Mouse (Mus musculus) erythroblast, embryonic 14.5 days (primary cell): Measurements from ENCODE around the gene Psma2. TPM values are rescaled to one million over a fixed set of nuclear protein-coding genes. Genes with fewer than 3 reads are reported as not detected.
A peak's percentile ranks its signal among the peaks of the same experiment; 100 is the strongest.

Source experiments
- H3K27me3 ChIP-seq: 2 replicates; pipeline ENCODE4 v1.6.1; 2012; ENCODE audit warnings: inconsistent platforms; ENCODE audit not compliant: control insufficient read depth
- H3K36me3 ChIP-seq: 2 replicates; pipeline ENCODE4 v1.6.1; 2012; ENCODE audit warnings: mild to moderate bottlenecking, inconsistent platforms; ENCODE audit not compliant: control insufficient read depth
- H3K4me1 ChIP-seq: 2 replicates; pipeline ENCODE4 v1.6.1; 2012; ENCODE audit warnings: inconsistent platforms; ENCODE audit not compliant: control insufficient read depth
- H3K4me3 ChIP-seq: replicated peaks from 2 replicates; pipeline ENCODE3; 2012; ENCODE audit warnings: moderate library complexity, mild to moderate bottlenecking, inconsistent platforms
- H3K9me3 ChIP-seq: 2 replicates; pipeline ENCODE4 v1.6.1; 2012; ENCODE audit warnings: low read length, inconsistent platforms, mixed read lengths; ENCODE audit not compliant: control insufficient read depth
- GATA1 ChIP-seq: IDR thresholded peaks from 2 replicates; pipeline ENCODE4 v1.6.1; 2012; ENCODE audit warnings: low read length, inconsistent platforms, mixed read lengths
- TAL1 ChIP-seq: IDR thresholded peaks from 3 replicates; pipeline ENCODE4 v1.6.1; 2012; ENCODE audit warnings: low read length, inconsistent platforms, mixed read lengths
- polyA plus RNA-seq: library from polyadenylated mRNA; stranded (reverse); fragments of >175 nt; gene quantifications from 2 replicates; pipeline ENCODE4 v1.2.3, GENCODE M21; 2012

The Psma2 gene
- polyA plus RNA-seq, result 0.50 and 1.0 TPM in 2 replicates

GRCm38 (mm10) chr13:14612926-14613529 is at the start of gene Psma2, which contains the start of gene Mrpl32:
Psma2 (plus strand) TSS chr13:14613240.
Mrpl32 (minus strand) TSS chr13:14613165.
- no peak for TF ChIP-seq GATA1
- TF ChIP-seq TAL1, result no peak
- H3K27me3 ChIP-seq, result no peaks in the 10 kb centered on the region
- H3K36me3 ChIP-seq, result peaks cover 53% of the 10 kb centered on the region
- H3K4me1 ChIP-seq, result peaks cover 22% of the 10 kb centered on the region
- peak within 1 kb of the TSS; percentile 99 for H3K4me3 ChIP-seq
- H3K9me3 ChIP-seq, result no peaks in the 10 kb centered on the region

GRCm38 (mm10) chr13:14574128-14574527 is 38.9 kb upstream of the Psma2 start:
- no peaks in the 10 kb centered on the region for H3K9me3 ChIP-seq
- no peaks in the 10 kb centered on the region for H3K36me3 ChIP-seq
- no peaks in the 10 kb centered on the region for H3K27me3 ChIP-seq
- no peak for TF ChIP-seq TAL1
- TF ChIP-seq GATA1, result no peak
- no peak overlapping the region for H3K4me3 ChIP-seq
- no peaks in the 10 kb centered on the region for H3K4me1 ChIP-seq

- Histone ChIP-seq H3K27me3 (no peaks in the 10 kb centered on the region), H3K9me3 (no peaks in the 10 kb centered on the region), H3K4me3 (no peak overlapping the region), H3K36me3 (no peaks in the 10 kb centered on the region), H3K4me1 (no peaks in the 10 kb centered on the region)
- no peak for TF ChIP-seq GATA1
- TF ChIP-seq TAL1, result no peak
Observed at GRCm38 (mm10) chr13:14580392-14580791, 32.6 kb upstream of the Psma2 start.

- H3K36me3 ChIP-seq, result no peaks in the 10 kb centered on the region; the same call in 1 of the 2 replicates
- TF ChIP-seq TAL1, result no peak
- no peak for TF ChIP-seq GATA1
- H3K27me3 ChIP-seq, result no peaks in the 10 kb centered on the region
- H3K4me1 ChIP-seq, result no peaks in the 10 kb centered on the region
- no peaks in the 10 kb centered on the region for H3K9me3 ChIP-seq
- no peak overlapping the region for H3K4me3 ChIP-seq
Observed at GRCm38 (mm10) chr13:14602744-14603143, 10.3 kb upstream of the Psma2 start.

- Histone ChIP-seq H3K4me3 (no peak overlapping the region), H3K27me3 (no peaks in the 10 kb centered on the region), H3K4me1 (peaks cover 9% of the 10 kb centered on the region), H3K36me3 (peaks cover 30% of the 10 kb centered on the region), H3K9me3 (no peaks in the 10 kb centered on the region)
- no peak for TF ChIP-seq TAL1
- no peak for TF ChIP-seq GATA1
Observed at GRCm38 (mm10) chr13:14607616-14608015, 5.4 kb upstream of the Psma2 start.

- no peaks in the 10 kb centered on the region for H3K9me3 ChIP-seq
- TF ChIP-seq TAL1 (no peak), GATA1 (no peak)
- H3K27me3 ChIP-seq, result no peaks in the 10 kb centered on the region
- H3K36me3 ChIP-seq, result peaks cover 47% of the 10 kb centered on the region
- peaks cover 22% of the 10 kb centered on the region for H3K4me1 ChIP-seq
- H3K4me3 ChIP-seq, result peak overlapping the region; percentile 99
Observed at GRCm38 (mm10) chr13:14612463-14612862, 577 bp upstream of the Psma2 start.

- Histone ChIP-seq H3K4me3 (peak overlapping the region; percentile 99), H3K27me3 (no peaks in the 10 kb centered on the region), H3K36me3 (peaks cover 55% of the 10 kb centered on the region), H3K9me3 (no peaks in the 10 kb centered on the region), H3K4me1 (peaks cover 22% of the 10 kb centered on the region)
- TF ChIP-seq TAL1, result no peak
- no peak for TF ChIP-seq GATA1
Observed at GRCm38 (mm10) chr13:14613553-14613952, 513 bp downstream of the Psma2 start.

- Histone ChIP-seq H3K4me3 (no peak overlapping the region), H3K36me3 (peaks cover 78% of the 10 kb centered on the region)
- TF ChIP-seq GATA1 (no peak), TAL1 (no peak)
Observed at GRCm38 (mm10) chr13:14618724-14619123, 5.7 kb downstream of the Psma2 start.

GRCm38 (mm10) chr13:14629726-14630641 is 16.9 kb downstream of the Psma2 start, which contains the start of gene AW209491:
AW209491 (plus strand) TSS chr13:14630154.
- no peaks in the 10 kb centered on the region for H3K27me3 ChIP-seq
- peaks cover 40% of the 10 kb centered on the region for H3K36me3 ChIP-seq
- H3K4me1 ChIP-seq, result peaks cover 13% of the 10 kb centered on the region
- TF ChIP-seq TAL1, result no peak
- no peak for TF ChIP-seq GATA1
- peak within 1 kb of the TSS; percentile 64 for H3K4me3 ChIP-seq
- H3K9me3 ChIP-seq, result no peaks in the 10 kb centered on the region

More at GRCm38 (mm10) chr13:14618724-14619123, 5.7 kb downstream of the Psma2 start:
- Histone ChIP-seq H3K4me1 (peaks cover 13% of the 10 kb centered on the region), H3K9me3 (no peaks in the 10 kb centered on the region), H3K27me3 (no peaks in the 10 kb centered on the region)
